Mouse (Mus musculus) erythroblast, embryonic 14.5 days (primary cell): Measurements from ENCODE around the gene Svs1.

Experiments
- GATA1 ChIP-seq: IDR thresholded peaks from 2 replicates; pipeline ENCODE4 v1.6.1; 2012; ENCODE audit warnings: low read length, inconsistent platforms, mixed read lengths
- TAL1 ChIP-seq: IDR thresholded peaks from 3 replicates; pipeline ENCODE4 v1.6.1; 2012; ENCODE audit warnings: low read length, inconsistent platforms, mixed read lengths

DNA sequence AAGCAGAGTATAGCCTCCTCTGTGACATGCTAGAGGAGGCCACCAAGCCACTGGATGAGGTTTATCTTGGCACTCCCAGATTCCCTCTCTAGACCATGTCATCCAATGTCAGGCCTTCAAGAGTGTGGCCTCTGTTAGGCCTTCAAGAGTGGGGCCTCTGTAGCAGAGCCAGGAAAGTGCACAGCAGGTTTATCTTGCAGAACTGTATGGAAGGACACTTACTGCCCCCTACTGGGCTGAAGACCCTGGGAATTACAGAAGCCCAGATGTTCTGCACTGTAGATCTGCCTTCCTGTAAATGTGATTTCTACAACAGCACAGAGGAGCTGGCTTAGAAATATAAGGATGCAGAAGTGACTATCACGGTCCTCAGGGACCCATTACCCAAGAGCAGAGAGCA, 31.7 kb upstream of the Svs1 start:
- TF ChIP-seq TAL1 (no peak), GATA1 (no peak)
